Mouse (Mus musculus): Measurements from ENCODE around the gene Nr1h2. TPM values are rescaled to one million over a fixed set of nuclear protein-coding genes. Genes with fewer than 3 reads are reported as not detected.
A peak's percentile ranks its signal among the peaks of the same experiment; 100 is the strongest.

The Nr1h2 gene
- total and polyA plus RNA-seq, 3 experiments = 49.7 to 82.3 TPM; not detected in 1

- peak; percentile 81 for DNase-seq (ENCODE audit: low read depth, low spot score)
- no peaks in the 10 kb centered on the region for H3K27me3 ChIP-seq (ENCODE audit: control insufficient read depth in 1 of 2, insufficient read depth in 2 of 2, low read length in 2 of 2)
These were observed 52.1 kb downstream of the Nr1h2 start for GRCm38 (mm10) chr7:44501563-44502115.

GRCm38 (mm10) chr7:44500046-44500445, 53.7 kb downstream of the Nr1h2 start:
- Histone ChIP-seq H3K27me3 (ENCODE audit: control insufficient read depth in 1 of 2, insufficient read depth in 2 of 2, low read length in 2 of 2) (no peaks in the 10 kb centered on the region), H3K79me2 (ENCODE audit: control insufficient read depth, insufficient read depth, low read length, poor library complexity) (peaks cover 9% of the 10 kb centered on the region), H3K27ac (ENCODE audit: control insufficient read depth, low read depth, low read length) (no peak overlapping the region), H3K9ac (ENCODE audit: control insufficient read depth, low read depth, low read length, poor library complexity, severe bottlenecking) (no peak overlapping the region), H3K36me3 (ENCODE audit: control insufficient read depth in 1 of 2, insufficient read depth in 2 of 2, low read length in 2 of 2) (peaks cover 0 to 4% of the 10 kb centered on the region in 2 experiments; a peak in 2 of 4 replicates), H3K4me1 (ENCODE audit: control insufficient read depth in 1 of 2, insufficient read depth in 2 of 2, low read length in 2 of 2) (peaks cover 0 to 9% of the 10 kb centered on the region in 2 experiments; a peak in 2 of 4 replicates), H3K4me3 (ENCODE audit: control insufficient read depth in 1 of 2, insufficient read depth in 1 of 2, low read depth in 2 of 2, low read length in 2 of 2) (no peak overlapping the region), H3K9me3 (replicated peaks; ENCODE audit: insufficient read depth, low read length) (no peaks in the 10 kb centered on the region)
- TF ChIP-seq EP300 (IDR thresholded peaks at IDR 0.05; ENCODE audit: low read depth in 1 of 2, low read length in 2 of 2) (no peak), GABPA (IDR thresholded peaks at IDR 0.05; ENCODE audit: low read depth, low read length) (no peak), ZMIZ1 (IDR thresholded peaks at IDR 0.05; ENCODE audit: low read depth, low read length) (no peak), USF2 (IDR thresholded peaks at IDR 0.05; ENCODE audit: borderline replicate concordance in 1 of 2, insufficient read depth in 1 of 2, low read depth in 1 of 2, low read length in 2 of 2) (no peak), UBTF (IDR thresholded peaks at IDR 0.05; ENCODE audit: borderline replicate concordance, insufficient read depth, low read depth, low read length) (no peak), JUND (IDR thresholded peaks at IDR 0.05; ENCODE audit: low read depth, low read length) (no peak), TBP (IDR thresholded peaks at IDR 0.05; ENCODE audit: low read depth, low read length) (no peak), KAT2A (conservative IDR thresholded peaks at IDR 0.05; ENCODE audit: low read depth, low read length) (no peak), GATA1 (IDR thresholded peaks at IDR 0.05; ENCODE audit: low read depth, low read length) (no peak), USF1 (IDR thresholded peaks at IDR 0.05; ENCODE audit: low read depth, low read length) (no peak), HCFC1 (IDR thresholded peaks at IDR 0.05; ENCODE audit: low read depth, low read length) (no peak)
- no peak for DNase-seq (ENCODE audit: low read depth, low spot score)

More at GRCm38 (mm10) chr7:44501563-44502115, 52.1 kb downstream of the Nr1h2 start:
- Histone ChIP-seq H3K9ac (ENCODE audit: control insufficient read depth, low read depth, low read length, poor library complexity, severe bottlenecking) (no peak overlapping the region), H3K79me2 (ENCODE audit: control insufficient read depth, insufficient read depth, low read length, poor library complexity) (no peaks in the 10 kb centered on the region), H3K27ac (ENCODE audit: control insufficient read depth, low read depth, low read length) (no peak overlapping the region), H3K36me3 (ENCODE audit: control insufficient read depth in 1 of 2, insufficient read depth in 2 of 2, low read length in 2 of 2) (no peaks in the 10 kb centered on the region), H3K9me3 (replicated peaks; ENCODE audit: insufficient read depth, low read length) (no peaks in the 10 kb centered on the region), H3K4me1 (ENCODE audit: control insufficient read depth in 1 of 2, insufficient read depth in 2 of 2, low read length in 2 of 2) (peaks cover 0 to 2% of the 10 kb centered on the region in 2 experiments; a peak in 1 of 4 replicates), H3K4me3 (ENCODE audit: control insufficient read depth in 1 of 2, insufficient read depth in 1 of 2, low read depth in 2 of 2, low read length in 2 of 2) (no peak overlapping the region)
- TF ChIP-seq RAD21 (IDR thresholded peaks at IDR 0.05; ENCODE audit: low read depth, low read length) = peak; percentile 40
- TF ChIP-seq TCF12 (IDR thresholded peaks at IDR 0.05; ENCODE audit: low read depth, low read length) = no peak
- peak; percentile 78 for TF ChIP-seq SMC3 (IDR thresholded peaks at IDR 0.05; ENCODE audit: low read depth, low read length)
- TF ChIP-seq JUND (IDR thresholded peaks at IDR 0.05; ENCODE audit: low read depth, low read length) = peak; percentile 92
- TF ChIP-seq CHD2 (IDR thresholded peaks at IDR 0.05; ENCODE audit: low read length) = no peak
- TF ChIP-seq ZMIZ1 (IDR thresholded peaks at IDR 0.05; ENCODE audit: low read depth, low read length) = no peak
- peak; percentile 73 to 84 (median 79) for TF ChIP-seq CTCF (IDR thresholded peaks at IDR 0.05 in 2 of 3, conservative IDR thresholded peaks at IDR 0.05 in 1 of 3; ENCODE audit: control insufficient read depth in 1 of 3, insufficient read depth in 1 of 3, low read depth in 2 of 3, low read length in 3 of 3, poor library complexity in 1 of 3, severe bottlenecking in 1 of 3)
- TF ChIP-seq ZC3H11A (IDR thresholded peaks at IDR 0.05; ENCODE audit: low read depth, low read length) = 0 out of 2 replicates have a peak, but pooled peaks have one; percentile 7

Other genes with a start within 250 kb of the Nr1h2 start
- 0.33 and 0.39 TPM in 2 replicates for gene Clec11a, start 247.0 kb downstream of the Nr1h2 start, total RNA-seq (2012; rRNA removed)
- under 1 TPM in 1 of 2 experiments, not detected in 1; 0.33 TPM for gene Clec11a, start 247.0 kb downstream of the Nr1h2 start, polyA plus RNA-seq (2012; ENCODE audit: insufficient read depth in 1 of 2, insufficient read length in 2 of 2, low read depth in 1 of 2, low replicate concordance in 2 of 2, missing spikeins in 1 of 2)
- gene Shank1, start 243.7 kb downstream of the Nr1h2 start, total RNA-seq (2012; rRNA removed) = 0.12 and 0.29 TPM in 2 replicates
- gene Shank1, start 243.7 kb downstream of the Nr1h2 start, polyA plus RNA-seq (2012; ENCODE audit: insufficient read depth in 1 of 2, insufficient read length in 2 of 2, low read depth in 1 of 2, low replicate concordance in 2 of 2, missing spikeins in 1 of 2) = 1 to 10 TPM in 1 of 2 experiments, not detected in 1; 3.9 TPM
- 0.08 and 0.20 TPM in 2 replicates for gene Syt3, start 169.8 kb downstream of the Nr1h2 start, total RNA-seq (2012; rRNA removed)
- under 1 TPM in 1 of 2 experiments, not detected in 1; 0.56 TPM for gene Syt3, start 169.8 kb downstream of the Nr1h2 start, polyA plus RNA-seq (2012; ENCODE audit: insufficient read depth in 1 of 2, insufficient read length in 2 of 2, low read depth in 1 of 2, low replicate concordance in 2 of 2, missing spikeins in 1 of 2)
- not detected in 2 replicates for gene 1700008O03Rik, start 168.1 kb downstream of the Nr1h2 start, total RNA-seq (2012; rRNA removed)
- gene 1700008O03Rik, start 168.1 kb downstream of the Nr1h2 start, polyA plus RNA-seq (2012; ENCODE audit: insufficient read depth in 1 of 2, insufficient read length in 2 of 2, low read depth in 1 of 2, low replicate concordance in 2 of 2, missing spikeins in 1 of 2) = under 1 TPM in 1 of 2 experiments, not detected in 1; 0.95 TPM
- 0.52 and 0.58 TPM in 2 replicates for gene Lrrc4b, start 124.9 kb downstream of the Nr1h2 start, total RNA-seq (2012; rRNA removed)
- 1 to 10 TPM in 1 of 2 experiments, not detected in 1; 4.4 TPM for gene Lrrc4b, start 124.9 kb downstream of the Nr1h2 start, polyA plus RNA-seq (2012; ENCODE audit: insufficient read depth in 1 of 2, insufficient read length in 2 of 2, low read depth in 1 of 2, low replicate concordance in 2 of 2, missing spikeins in 1 of 2)
- not detected in 2 replicates for gene Aspdh, start 88.6 kb downstream of the Nr1h2 start, total RNA-seq (2012; rRNA removed)
- gene Aspdh, start 88.6 kb downstream of the Nr1h2 start, polyA plus RNA-seq (2012; ENCODE audit: insufficient read depth in 1 of 2, insufficient read length in 2 of 2, low read depth in 1 of 2, low replicate concordance in 2 of 2, missing spikeins in 1 of 2) = under 1 TPM in 1 of 2 experiments, not detected in 1; 0.89 TPM
- 58.4 and 95.5 TPM in 2 replicates for gene Josd2, start 86.0 kb downstream of the Nr1h2 start, total RNA-seq (2012; rRNA removed)
- 100 to 1,000 TPM in 1 of 2 experiments, not detected in 1; 141 TPM for gene Josd2, start 86.0 kb downstream of the Nr1h2 start, polyA plus RNA-seq (2012; ENCODE audit: insufficient read depth in 1 of 2, insufficient read length in 2 of 2, low read depth in 1 of 2, low replicate concordance in 2 of 2, missing spikeins in 1 of 2)
- 81.3 and 91.4 TPM in 2 replicates for gene Emc10, start 57.4 kb downstream of the Nr1h2 start, total RNA-seq (2012; rRNA removed)
- 100 to 1,000 TPM in 1 of 2 experiments, not detected in 1; 149 TPM for gene Emc10, start 57.4 kb downstream of the Nr1h2 start, polyA plus RNA-seq (2012; ENCODE audit: insufficient read depth in 1 of 2, insufficient read length in 2 of 2, low read depth in 1 of 2, low replicate concordance in 2 of 2, missing spikeins in 1 of 2)
- gene Fam71e1, start 57.4 kb downstream of the Nr1h2 start, total RNA-seq (2012; rRNA removed) = 0.69 and 1.2 TPM in 2 replicates
- gene Fam71e1, start 57.4 kb downstream of the Nr1h2 start, polyA plus RNA-seq (2012; ENCODE audit: insufficient read depth in 1 of 2, insufficient read length in 2 of 2, low read depth in 1 of 2, low replicate concordance in 2 of 2, missing spikeins in 1 of 2) = 1 to 10 TPM in 1 of 2 experiments, not detected in 1; 2.0 TPM
- not detected in 2 replicates for gene Mybpc2, start 29.3 kb downstream of the Nr1h2 start, total RNA-seq (2012; rRNA removed)
- not detected for gene Mybpc2, start 29.3 kb downstream of the Nr1h2 start, polyA plus RNA-seq (2012; ENCODE audit: insufficient read depth in 1 of 2, insufficient read length in 2 of 2, low read depth in 1 of 2, low replicate concordance in 2 of 2, missing spikeins in 1 of 2)
- 0.04 and 0.10 TPM in 2 replicates for gene Spib, start 21.9 kb downstream of the Nr1h2 start, total RNA-seq (2012; rRNA removed)
- gene Spib, start 21.9 kb downstream of the Nr1h2 start, polyA plus RNA-seq (2012; ENCODE audit: insufficient read depth in 1 of 2, insufficient read length in 2 of 2, low read depth in 1 of 2, low replicate concordance in 2 of 2, missing spikeins in 1 of 2) = under 1 TPM in 1 of 2 experiments, not detected in 1; 0.13 TPM
- 82.6 and 87.8 TPM in 2 replicates for gene Pold1, start 5.1 kb downstream of the Nr1h2 start, total RNA-seq (2012; rRNA removed)
- gene Pold1, start 5.1 kb downstream of the Nr1h2 start, polyA plus RNA-seq (2012; ENCODE audit: insufficient read depth in 1 of 2, insufficient read length in 2 of 2, low read depth in 1 of 2, low replicate concordance in 2 of 2, missing spikeins in 1 of 2) = 100 to 1,000 TPM in 1 of 2 experiments, not detected in 1; 104 TPM
- gene Napsa, start 18.4 kb upstream of the Nr1h2 start, total RNA-seq (2012; rRNA removed) = 0.23 TPM in 1 of 2 replicates, not detected in the other
- gene Napsa, start 18.4 kb upstream of the Nr1h2 start, polyA plus RNA-seq (2012; ENCODE audit: insufficient read depth in 1 of 2, insufficient read length in 2 of 2, low read depth in 1 of 2, low replicate concordance in 2 of 2, missing spikeins in 1 of 2) = under 1 TPM in 1 of 2 experiments, not detected in 1; 0.33 TPM
- gene Kcnc3, start 36.7 kb upstream of the Nr1h2 start, total RNA-seq (2012; rRNA removed) = not detected in 2 replicates
- gene Kcnc3, start 36.7 kb upstream of the Nr1h2 start, polyA plus RNA-seq (2012; ENCODE audit: insufficient read depth in 1 of 2, insufficient read length in 2 of 2, low read depth in 1 of 2, low replicate concordance in 2 of 2, missing spikeins in 1 of 2) = not detected
- under 0.01 and 0.07 TPM in 2 replicates for gene Myh14, start 116.9 kb upstream of the Nr1h2 start, total RNA-seq (2012; rRNA removed)
- under 1 TPM in 1 of 2 experiments, not detected in 1; 0.08 TPM for gene Myh14, start 116.9 kb upstream of the Nr1h2 start, polyA plus RNA-seq (2012; ENCODE audit: insufficient read depth in 1 of 2, insufficient read length in 2 of 2, low read depth in 1 of 2, low replicate concordance in 2 of 2, missing spikeins in 1 of 2)
- not detected in 2 replicates for gene Izumo2, start 154.8 kb upstream of the Nr1h2 start, total RNA-seq (2012; rRNA removed)
- not detected for gene Izumo2, start 154.8 kb upstream of the Nr1h2 start, polyA plus RNA-seq (2012; ENCODE audit: insufficient read depth in 1 of 2, insufficient read length in 2 of 2, low read depth in 1 of 2, low replicate concordance in 2 of 2, missing spikeins in 1 of 2)
- 24.9 and 25.7 TPM in 2 replicates for gene Vrk3, start 194.5 kb upstream of the Nr1h2 start, total RNA-seq (2012; rRNA removed)
- gene Vrk3, start 194.5 kb upstream of the Nr1h2 start, polyA plus RNA-seq (2012; ENCODE audit: insufficient read depth in 1 of 2, insufficient read length in 2 of 2, low read depth in 1 of 2, low replicate concordance in 2 of 2, missing spikeins in 1 of 2) = 10 to 100 TPM in 1 of 2 experiments, not detected in 1; 55.6 TPM
- gene Zfp473, start 197.1 kb upstream of the Nr1h2 start, total RNA-seq (2012; rRNA removed) = 0.65 and 1.3 TPM in 2 replicates
- under 1 TPM in 1 of 2 experiments, not detected in 1; 0.96 TPM for gene Zfp473, start 197.1 kb upstream of the Nr1h2 start, polyA plus RNA-seq (2012; ENCODE audit: insufficient read depth in 1 of 2, insufficient read length in 2 of 2, low read depth in 1 of 2, low replicate concordance in 2 of 2, missing spikeins in 1 of 2)

Data from MEL (cell line).